Mouse (Mus musculus): ENCODE data around the gene Ech1.

- TF ChIP-seq USF1 (IDR thresholded peaks at IDR 0.05; ENCODE audit: low read depth) (no peak), POLR2A (IDR thresholded peaks at IDR 0.05; ENCODE audit: insufficient read length, low read depth) (no peak), MYOD1 (IDR thresholded peaks at IDR 0.05; ENCODE audit: control insufficient read depth in 1 of 3, insufficient read length in 2 of 3, low read depth in 2 of 3) (no peak), POLR2AphosphoS2 (IDR thresholded peaks at IDR 0.05; ENCODE audit: insufficient read length, low read depth) (no peak), CEBPB (IDR thresholded peaks at IDR 0.05; ENCODE audit: insufficient read depth, poor library complexity, severe bottlenecking) (no peak), MYOG (IDR thresholded peaks at IDR 0.05; ENCODE audit: control insufficient read depth in 1 of 3, insufficient read depth in 1 of 3, insufficient read length in 2 of 3, low read depth in 2 of 3) (no peak), MAX (IDR thresholded peaks at IDR 0.05; ENCODE audit: low read depth) (no peak), TCF12 (IDR thresholded peaks at IDR 0.05; ENCODE audit: insufficient read depth, poor library complexity, severe bottlenecking) (no peak), E2F4 (IDR thresholded peaks at IDR 0.05; ENCODE audit: insufficient read depth) (no peak), TCF3 (IDR thresholded peaks at IDR 0.05; ENCODE audit: insufficient read length, low read depth) (no peak), SRF (IDR thresholded peaks at IDR 0.05; ENCODE audit: control insufficient read depth, insufficient read length, low read depth) (no peak), REST (IDR thresholded peaks at IDR 0.05; ENCODE audit: insufficient read depth, insufficient read length) (no peak)
These were observed 35.9 kb downstream of the Ech1 start for GRCm38 (mm10) chr7:28860898-28861297.

Data from myocyte (in vitro differentiated cells).